In genomic region chr7:44501563-44502115, GRCm38 (mm10) we compare ENCODE assay signal across 9 mouse cellular contexts. TPM values are rescaled to one million over a fixed set of nuclear protein-coding genes. Genes with fewer than 3 reads are reported as not detected.
DNase-seq lines count a peak whose midpoint lies in the region; ATAC-seq and TF ChIP-seq lines count a peak whose summit lies in the region.
"Had no signal": no experiment of that assay in that cellular context is flagged by ENCODE, and none has a peak within 500 bp of the region (broad histone marks: within the 10 kb centered on the region; RNA-seq: fewer than 3 reads in every experiment).

No protein-coding gene starts in this region.

- no peak overlapping the region for H3K27ac ChIP-seq in ES-Bruce4 (ENCODE audit: insufficient read depth, low read length)
- H3K27ac ChIP-seq: limb, embryonic 15.5 days had no signal

- ATAC-seq in frontal cortex, adult (ENCODE audit: low TSS enrichment), result peak; percentile 75; the same call in 1 of the 2 replicates

- no peak overlapping the region for H3K4me3 ChIP-seq in ES-Bruce4 (ENCODE audit: low read depth, low read length)
- H3K4me3 ChIP-seq: limb, embryonic 15.5 days had no signal

- no peaks in the 10 kb centered on the region for H3K27me3 ChIP-seq in ES-Bruce4 (ENCODE audit: control insufficient read depth, insufficient read depth, low read length, poor library complexity, severe bottlenecking)
- H3K27me3 ChIP-seq: limb, embryonic 15.5 days had no signal

- peak; percentile 70 for DNase-seq in cerebellum, adult 11 months
- no peak for DNase-seq in cerebellum, adult 9-10 months
- peak; percentile 76 for DNase-seq in cerebellum, adult 8-10 months
- peak; percentile 59 to 84 for DNase-seq in layer of hippocampus, adult 18-20 months (ENCODE audit: low spot score in 2 of 2)
- peak; percentile 73 for DNase-seq in lung, postnatal 36 days
- DNase-seq in right cerebral cortex, postnatal 25 days, result peak; percentile 61

- H3K4me1 ChIP-seq in ES-Bruce4 (ENCODE audit: control insufficient read depth, insufficient read depth, low read length), result no peaks in the 10 kb centered on the region

- no peaks in the 10 kb centered on the region for H3K9me3 ChIP-seq in ES-Bruce4 (replicated peaks; ENCODE audit: control insufficient read depth, insufficient read depth, low read length, poor library complexity, severe bottlenecking)
- H3K9me3 ChIP-seq: limb, embryonic 15.5 days had no signal

- no peak for TF ChIP-seq POLR2A in ES-Bruce4 (IDR thresholded peaks at IDR 0.05; ENCODE audit: insufficient read depth, low read length)

- peak; percentile 78 for TF ChIP-seq CTCF in ES-Bruce4 (IDR thresholded peaks at IDR 0.05; ENCODE audit: low read depth, low read length)

- TF ChIP-seq EP300 in ES-Bruce4 (IDR thresholded peaks at IDR 0.05; ENCODE audit: insufficient read depth, low read depth, low read length), result no peak

- H3K9ac ChIP-seq in ES-Bruce4 (ENCODE audit: low read depth, poor library complexity, severe bottlenecking), result no peak overlapping the region
- H3K9ac ChIP-seq: limb, embryonic 15.5 days had no signal

- H3K36me3 ChIP-seq in ES-Bruce4 (ENCODE audit: control insufficient read depth, insufficient read depth, low read length, poor library complexity, severe bottlenecking), result no peaks in the 10 kb centered on the region
- H3K36me3 ChIP-seq: limb, embryonic 15.5 days had no signal

RNA-seq across cellular contexts. Expression of gene Fam71e1, which starts 5.3 kb away (rescaled TPM):
- polyA plus RNA-seq in ES-Bruce4 (2011; ENCODE audit: insufficient read depth, insufficient read length, low read depth, missing spikeins), result 5.6 and 7.4 TPM in 2 replicates
- 10 to 100 TPM; 16.2 to 17.6 TPM for total RNA-seq in layer of hippocampus, adult 18-20 months (2021)

RNA-seq across cellular contexts. Expression of gene Emc10, which starts 5.3 kb away (rescaled TPM):
- polyA plus RNA-seq in ES-Bruce4 (2011; ENCODE audit: insufficient read depth, insufficient read length, low read depth, missing spikeins), result 67.7 and 75.3 TPM in 2 replicates
- total RNA-seq in layer of hippocampus, adult 18-20 months (2021), result 100 to 1,000 TPM; 235 to 245 TPM

RNA-seq across cellular contexts. Expression of gene Mybpc2, which starts 22.8 kb away (rescaled TPM):
- 2.3 and 2.5 TPM in 2 replicates for polyA plus RNA-seq in ES-Bruce4 (2011; ENCODE audit: insufficient read depth, insufficient read length, low read depth, missing spikeins)
- total RNA-seq in layer of hippocampus, adult 18-20 months (2021), result under 1 TPM; 0.27 to 0.28 TPM

RNA-seq across cellular contexts. Expression of gene Spib, which starts 30.2 kb away (rescaled TPM):
- polyA plus RNA-seq in ES-Bruce4 (2011; ENCODE audit: insufficient read depth, insufficient read length, low read depth, missing spikeins), result 1.4 and 2.4 TPM in 2 replicates
- total RNA-seq in layer of hippocampus, adult 18-20 months (2021), result not detected

RNA-seq across cellular contexts. Expression of gene Josd2, which starts 33.9 kb away (rescaled TPM):
- polyA plus RNA-seq in ES-Bruce4 (2011; ENCODE audit: insufficient read depth, insufficient read length, low read depth, missing spikeins), result 9.7 and 12.3 TPM in 2 replicates
- 100 to 1,000 TPM in 1 of 2 experiments, 10 to 100 TPM in 1; 86.1 to 100 TPM for total RNA-seq in layer of hippocampus, adult 18-20 months (2021)
